Mouse (Mus musculus) ES-Bruce4 (cell line): ENCODE measurements around the gene Il23r.

ENCODE experiments used
- CTCF ChIP-seq: IDR thresholded peaks from one replicate; pipeline ENCODE4 v1.8.1; 2011; ENCODE audit warnings: low read depth, low read length
- POLR2A ChIP-seq: IDR thresholded peaks from one replicate; pipeline ENCODE4 v1.8.1; 2011; ENCODE audit warnings: low read length; ENCODE audit not compliant: insufficient read depth

DNA sequence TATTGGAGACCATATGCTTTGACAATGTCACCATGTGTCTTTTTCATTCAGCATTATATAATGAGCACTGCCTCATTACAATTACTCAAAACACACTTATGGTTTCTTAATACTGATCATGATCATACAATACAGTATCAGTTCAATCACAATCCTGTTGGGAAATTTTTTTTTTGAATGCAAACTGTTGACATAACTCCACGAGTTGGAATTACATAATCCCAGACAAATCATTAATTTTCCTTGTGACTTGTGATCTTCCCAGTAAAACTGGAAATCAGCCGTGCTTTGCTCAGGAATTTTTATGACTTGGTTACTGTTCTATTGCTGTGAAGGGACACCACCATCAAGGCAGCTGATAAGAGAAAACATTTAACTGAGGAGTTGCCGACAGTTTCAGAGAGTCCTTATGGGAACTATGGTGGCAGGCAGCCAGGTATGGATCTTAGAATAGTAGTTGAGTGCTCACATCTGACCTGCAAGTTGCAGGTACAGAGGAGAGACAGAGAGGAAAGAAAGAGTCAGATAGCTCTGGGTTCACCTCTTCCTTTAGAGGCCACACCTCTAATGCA, 53.8 kb downstream of the Il23r start:
- TF ChIP-seq CTCF = no peak
- TF ChIP-seq POLR2A = no peak
